Mouse (Mus musculus) kidney, embryonic 14.5 days (tissue): Measurements from ENCODE around the gene Trappc3. TPM values are rescaled to one million over a fixed set of nuclear protein-coding genes. Genes with fewer than 3 reads are reported as not detected.

Experiments used
- ATAC-seq: fragments of 200-750 bp; cut with Nextera tagmentation; 2 replicates; pipeline ENCODE4 v1.8.0; 2017; ENCODE audit warnings: moderate number of reproducible peaks, mild to moderate bottlenecking, moderate TSS enrichment, moderate library complexity; ENCODE audit not compliant: low FRiP score, low TSS enrichment
- H3K27ac ChIP-seq: fragments of 300-500 bp; sonication (generic); 2 replicates; pipeline ENCODE4 v1.5.1; 2014; ENCODE audit warnings: low read depth, mild to moderate bottlenecking, low read length, moderate library complexity, mixed read lengths
- H3K27me3 ChIP-seq: fragments of 300-500 bp; sonication (generic); 2 replicates; pipeline ENCODE4 v1.6.1; 2014; ENCODE audit warnings: mild to moderate bottlenecking, low read length; ENCODE audit not compliant: control insufficient read depth, insufficient read depth
- H3K36me3 ChIP-seq: fragments of 300-500 bp; sonication (generic); 2 replicates; pipeline ENCODE4 v1.6.1; 2014; ENCODE audit warnings: low read length, mixed read lengths; ENCODE audit not compliant: control insufficient read depth, insufficient read depth
- H3K4me1 ChIP-seq: fragments of 300-500 bp; sonication (generic); 2 replicates; pipeline ENCODE4 v1.6.1; 2014; ENCODE audit warnings: low read length, mixed read lengths; ENCODE audit not compliant: control insufficient read depth, insufficient read depth
- H3K4me2 ChIP-seq: fragments of 300-500 bp; sonication (generic); replicated peaks from 2 replicates; pipeline ENCODE4 v1.6.1; 2014; ENCODE audit warnings: low read depth, mild to moderate bottlenecking, low read length
- H3K4me3 ChIP-seq: fragments of 300-500 bp; sonication (generic); 2 replicates; pipeline ENCODE4 v1.5.1; 2014; ENCODE audit warnings: mild to moderate bottlenecking, low read length
- H3K9ac ChIP-seq: fragments of 300-500 bp; sonication (generic); 2 replicates; pipeline ENCODE4 v1.6.1; 2014; ENCODE audit warnings: low read depth, mild to moderate bottlenecking, low read length, moderate library complexity
- H3K9me3 ChIP-seq: fragments of 300-500 bp; sonication (generic); 2 replicates; pipeline ENCODE4 v1.6.1; 2016; ENCODE audit warnings: low read length; ENCODE audit not compliant: control insufficient read depth
- WGBS: fragments of 180-500 bp; shearing (Covaris S2); extraction: QIAGEN DNeasy Blood & Tissue Kit; methylation state at CpG from one replicate; pipeline ENCODE4 v1.1.7; 2014; 5-methylcytosine and 5-hydroxymethylcytosine counted together
- polyA plus RNA-seq: library from polyadenylated mRNA; unstranded; fragments of >200 nt; fragmentation: Nextera tagmentation; extraction: Ambion mirVana; gene quantifications from 2 replicates; pipeline ENCODE4 v1.2.1, GENCODE M21; 2014

Gene Trappc3
- polyA plus RNA-seq, 1 experiment from 2014 or later = 19.7 TPM

DNA sequence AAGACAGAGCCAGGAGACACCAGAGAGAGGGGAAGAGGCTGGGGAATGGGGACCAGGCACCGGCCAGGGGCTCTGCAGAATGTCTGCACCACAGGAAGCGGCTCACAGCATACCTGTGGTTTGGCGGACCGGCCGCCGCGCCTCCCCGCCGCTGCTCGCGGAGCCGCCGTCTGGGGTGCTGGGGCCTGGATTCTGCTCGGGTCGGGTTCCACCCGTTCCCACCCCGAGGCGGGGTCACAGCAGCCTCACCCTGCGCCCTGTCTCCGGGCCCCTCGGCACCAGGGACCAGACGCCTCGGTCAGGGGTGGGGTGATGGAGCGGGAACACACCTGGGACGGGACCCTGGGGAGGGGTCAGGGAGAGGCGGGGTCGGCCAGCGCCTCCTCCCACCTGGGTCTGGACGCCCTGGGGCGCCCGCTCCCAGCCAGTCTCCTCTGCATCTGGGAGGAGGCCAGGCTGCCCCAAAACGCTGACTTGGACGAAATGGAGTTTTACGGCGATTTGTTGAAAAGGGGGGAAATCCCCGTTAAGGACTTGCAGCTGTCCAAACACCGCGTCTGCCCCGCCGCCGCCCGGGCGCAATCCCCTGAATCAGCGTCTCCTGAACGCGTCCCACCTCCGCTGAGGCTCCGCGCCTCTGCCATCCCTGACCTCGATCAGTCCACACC, 38.9 kb downstream of the Trappc3 start:
- H3K4me1 ChIP-seq = peaks cover 30% of the 10 kb centered on the region
- no peaks in the 10 kb centered on the region for H3K36me3 ChIP-seq
- peaks cover 49% of the 10 kb centered on the region for H3K27me3 ChIP-seq
- H3K4me3 ChIP-seq = peak overlapping the region; percentile 40
- no peaks in the 10 kb centered on the region for H3K9me3 ChIP-seq
- ATAC-seq = no peak; the same call in 1 of the 2 replicates
- H3K27ac ChIP-seq = no peak overlapping the region
- peak overlapping the region; percentile 73 for H3K4me2 ChIP-seq
- peak overlapping the region; percentile 40 for H3K9ac ChIP-seq
- WGBS = under 1% methylated on average over 50 of the region's 50 CpGs

DNA sequence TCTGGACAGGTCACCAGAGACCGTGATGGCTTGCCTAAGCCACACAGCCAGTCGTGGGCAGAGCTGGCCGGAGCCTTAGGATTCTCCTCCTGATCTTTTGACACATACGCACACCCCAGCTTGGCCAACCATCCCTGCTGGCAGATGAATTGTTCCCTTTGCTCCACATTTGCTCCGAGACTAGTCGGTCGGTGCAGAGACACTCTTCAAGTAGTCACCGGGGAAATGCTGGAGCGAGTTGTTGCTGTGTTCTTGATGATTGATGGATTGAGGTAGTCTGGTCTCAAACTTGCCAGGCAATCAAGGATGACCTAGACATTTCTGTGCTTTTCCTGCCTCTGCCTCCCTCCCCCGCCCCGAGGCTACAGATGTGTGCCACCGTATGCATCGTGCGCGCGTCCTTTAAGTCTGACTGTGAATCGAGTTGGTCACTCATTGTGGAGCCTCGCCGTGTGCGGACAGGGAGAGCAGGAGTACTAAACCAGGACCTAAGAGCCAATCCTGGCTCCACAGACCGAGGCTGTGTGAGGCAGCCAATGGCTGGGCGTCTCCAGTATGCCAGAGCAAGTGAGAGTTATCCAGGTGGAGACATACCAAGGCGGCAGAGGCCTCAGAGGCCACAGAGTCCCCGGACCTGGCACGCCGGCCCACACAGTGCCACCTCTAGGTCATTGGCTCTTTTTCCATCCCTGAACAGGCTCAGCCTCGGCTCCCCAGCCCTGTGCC, 39.6 kb downstream of the Trappc3 start:
- whole genome bisulfite sequencing = 5% methylated on average over 27 of the region's 27 CpGs
- ATAC-seq = no peak; the same call in 1 of the 2 replicates
- H3K27ac ChIP-seq = no peak overlapping the region

DNA sequence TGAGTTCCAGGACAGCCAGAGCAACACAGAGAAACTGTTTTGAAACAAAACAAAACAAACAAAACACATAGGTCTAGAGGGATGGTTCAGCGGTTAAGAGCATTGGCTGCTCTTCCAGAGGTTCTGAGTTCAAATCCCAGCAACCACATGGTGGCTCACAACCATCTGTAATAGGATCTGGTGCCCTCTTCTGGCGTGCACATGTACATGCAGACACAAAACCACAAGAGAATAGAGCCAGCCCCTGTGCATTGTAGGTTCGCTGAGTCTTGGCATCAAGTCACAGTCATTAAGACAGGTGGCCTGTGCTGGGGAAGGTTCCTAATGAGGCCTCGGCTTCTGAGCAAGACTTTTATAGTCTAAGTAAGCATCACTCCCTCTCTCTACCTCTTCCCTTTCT, 41.8 kb downstream of the Trappc3 start:
- WGBS = 53% methylated on average over 4 of the region's 4 CpGs
- H3K27me3 ChIP-seq = peaks cover 31% of the 10 kb centered on the region
- H3K4me3 ChIP-seq = no peak overlapping the region
- H3K9me3 ChIP-seq = no peaks in the 10 kb centered on the region
- H3K27ac ChIP-seq = no peak overlapping the region
- no peak overlapping the region for H3K4me2 ChIP-seq
- H3K4me1 ChIP-seq = peaks cover 21% of the 10 kb centered on the region
- ATAC-seq = no peak
- H3K36me3 ChIP-seq = no peaks in the 10 kb centered on the region
- no peak overlapping the region for H3K9ac ChIP-seq

More for the DNA sequence above, 39.6 kb downstream of the Trappc3 start:
- H3K36me3 ChIP-seq = no peaks in the 10 kb centered on the region
- peaks cover 49% of the 10 kb centered on the region for H3K27me3 ChIP-seq
- H3K9ac ChIP-seq = peak overlapping the region; percentile 40
- H3K4me3 ChIP-seq = peak overlapping the region; percentile 40
- peaks cover 28% of the 10 kb centered on the region for H3K4me1 ChIP-seq
- H3K9me3 ChIP-seq = no peaks in the 10 kb centered on the region
- H3K4me2 ChIP-seq = peak overlapping the region; percentile 73

DNA sequence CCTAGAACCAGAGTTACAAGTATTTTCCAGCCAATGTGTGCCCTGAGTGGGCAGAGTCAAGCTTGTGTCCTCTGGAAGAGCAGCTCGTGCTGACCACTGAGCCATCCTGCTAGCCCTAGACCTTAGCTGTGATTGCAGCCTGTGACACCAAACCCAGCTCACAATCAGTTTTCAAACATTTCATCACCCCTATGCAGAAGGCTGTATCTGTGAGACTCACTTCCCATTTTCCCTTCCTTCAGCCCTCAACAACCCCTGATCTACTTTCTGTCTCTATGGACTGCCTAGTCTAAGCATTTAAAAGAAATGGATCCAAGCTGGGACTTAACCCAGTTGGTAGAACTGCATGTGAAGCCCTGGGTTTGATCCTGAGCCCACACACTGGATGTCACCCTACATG, 43.3 kb downstream of the Trappc3 start:
- no peak overlapping the region for H3K4me2 ChIP-seq
- WGBS = 96% methylated on average over 1 of the region's 1 CpGs

DNA sequence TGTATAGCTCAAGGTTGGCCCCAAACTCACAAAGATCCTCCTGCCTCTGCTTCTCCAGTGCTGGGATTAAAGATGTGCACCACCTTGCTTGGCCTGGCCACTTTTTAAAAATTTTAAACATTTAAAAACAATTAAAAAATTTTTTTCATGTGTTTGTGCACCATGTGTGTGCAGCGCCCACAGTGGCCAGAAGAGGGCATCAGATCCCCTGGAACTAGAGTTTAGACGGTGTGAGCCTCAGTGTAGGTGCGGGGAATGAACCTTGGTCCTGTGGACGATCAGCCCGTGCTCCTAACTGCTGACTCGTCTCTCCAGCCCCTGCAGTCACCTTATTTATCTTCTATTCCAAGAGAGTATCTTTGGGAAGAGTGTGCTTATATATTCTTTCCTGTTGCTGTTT, 43.9 kb downstream of the Trappc3 start:
- H3K9me3 ChIP-seq = no peaks in the 10 kb centered on the region
- H3K9ac ChIP-seq = no peak overlapping the region
- no peak for ATAC-seq
- no peak overlapping the region for H3K4me3 ChIP-seq
- peaks cover 16% of the 10 kb centered on the region for H3K4me1 ChIP-seq
- peaks cover 17% of the 10 kb centered on the region for H3K27me3 ChIP-seq
- H3K27ac ChIP-seq = no peak overlapping the region
- 89% methylated on average over 6 of the region's 6 CpGs for WGBS
- H3K4me2 ChIP-seq = no peak overlapping the region
- no peaks in the 10 kb centered on the region for H3K36me3 ChIP-seq

More for the DNA sequence above, 43.3 kb downstream of the Trappc3 start:
- Histone ChIP-seq H3K36me3 (no peaks in the 10 kb centered on the region), H3K4me3 (no peak overlapping the region), H3K27ac (no peak overlapping the region), H3K9ac (no peak overlapping the region), H3K4me1 (peaks cover 21% of the 10 kb centered on the region), H3K27me3 (peaks cover 23% of the 10 kb centered on the region), H3K9me3 (no peaks in the 10 kb centered on the region)
- ATAC-seq = no peak

DNA sequence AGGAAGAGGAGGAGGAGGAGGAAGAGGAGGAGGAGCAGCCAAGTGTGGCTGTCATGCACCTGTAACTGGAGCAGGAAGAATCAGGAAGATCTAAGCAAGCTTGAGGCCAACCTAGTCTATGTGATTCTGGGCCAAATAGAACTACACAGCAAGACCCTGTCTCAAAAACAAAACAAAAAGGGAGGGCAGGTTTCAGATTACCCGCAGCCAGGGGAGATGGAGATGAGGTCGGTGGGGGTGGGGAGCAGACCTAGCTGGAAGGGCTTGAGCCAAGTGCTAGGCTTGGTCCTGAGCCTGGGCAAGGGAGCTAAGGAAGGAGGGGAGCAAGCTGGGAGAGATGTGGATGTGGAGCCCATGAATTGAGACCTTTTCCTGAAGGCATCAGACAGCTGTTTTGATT, 44.7 kb downstream of the Trappc3 start:
- no peak for ATAC-seq
- Histone ChIP-seq H3K4me3 (no peak overlapping the region), H3K9me3 (no peaks in the 10 kb centered on the region), H3K4me1 (peaks cover 8% of the 10 kb centered on the region; the same call in 1 of the 2 replicates), H3K27me3 (peaks cover 9% of the 10 kb centered on the region), H3K27ac (no peak overlapping the region), H3K4me2 (no peak overlapping the region), H3K36me3 (no peaks in the 10 kb centered on the region), H3K9ac (no peak overlapping the region)
- 4% methylated on average over 2 of the region's 2 CpGs for WGBS

DNA sequence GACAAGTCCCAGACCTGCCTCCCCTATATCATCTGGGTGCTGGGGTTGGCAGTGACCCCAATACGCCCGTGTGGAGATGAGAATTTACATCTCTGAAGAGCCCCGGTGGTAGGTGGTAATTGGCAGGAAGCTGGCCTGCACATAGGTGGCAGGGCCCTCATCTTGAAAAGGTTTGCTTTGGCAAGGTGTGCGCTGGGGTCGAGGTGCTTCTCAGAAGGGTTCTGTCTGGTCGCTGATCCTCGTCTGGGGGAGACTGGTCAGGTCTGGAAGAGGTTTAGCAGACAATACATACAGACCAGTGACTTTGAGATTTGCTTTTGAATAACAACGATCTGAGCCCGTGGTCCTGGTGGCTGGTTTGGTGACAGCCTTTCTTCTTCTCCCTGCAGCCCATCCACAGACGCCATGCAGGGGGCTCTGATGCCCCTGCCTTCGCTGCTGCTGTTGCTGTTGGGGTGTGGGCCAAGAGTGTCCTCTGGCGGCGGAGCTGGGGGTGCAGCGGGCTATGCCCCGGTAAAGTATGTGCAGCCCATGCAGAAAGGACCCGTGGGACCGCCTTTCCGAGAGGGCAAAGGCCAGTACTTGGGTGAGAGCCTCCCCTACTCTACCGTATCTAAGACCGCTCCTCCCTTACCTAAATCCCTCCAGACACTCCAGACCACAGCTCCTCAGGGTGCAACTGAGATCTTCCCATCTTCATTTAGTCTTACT, 47.2 kb downstream of the Trappc3 start:
- 14% methylated on average over 20 of the region's 20 CpGs for WGBS
- H3K27me3 ChIP-seq = no peaks in the 10 kb centered on the region
- peak overlapping the region; percentile 31; the same call in 1 of the 2 replicates for H3K4me2 ChIP-seq
- no peak overlapping the region for H3K27ac ChIP-seq
- no peak overlapping the region for H3K9ac ChIP-seq
- ATAC-seq = peak; percentile 62
- 0 out of 2 replicates have a peak overlapping the region, but pooled peaks have one; percentile 8 for H3K4me3 ChIP-seq
- H3K4me1 ChIP-seq = peaks cover 5% of the 10 kb centered on the region; the same call in 1 of the 2 replicates
- no peaks in the 10 kb centered on the region for H3K36me3 ChIP-seq
- no peaks in the 10 kb centered on the region for H3K9me3 ChIP-seq

DNA sequence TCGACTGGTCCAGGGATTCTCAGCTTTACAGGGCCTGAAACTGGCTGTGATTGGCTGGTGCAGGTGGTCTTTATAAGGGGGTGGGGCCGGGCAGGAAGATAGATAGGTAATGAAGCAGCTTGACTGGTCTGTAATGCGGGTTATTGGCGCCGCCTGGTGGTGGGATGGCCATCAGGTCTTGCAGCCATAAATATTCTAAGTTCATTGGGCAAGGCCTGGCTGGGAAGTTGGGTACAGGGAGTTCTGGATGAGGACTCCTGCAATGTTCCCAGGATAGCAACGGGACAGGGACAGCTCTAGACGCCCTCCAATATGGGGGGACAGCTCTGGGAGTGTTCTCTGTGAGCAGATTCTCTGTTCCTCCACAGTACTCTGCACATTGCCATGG, 47.8 kb downstream of the Trappc3 start:
- peaks cover 7% of the 10 kb centered on the region; the same call in 1 of the 2 replicates for H3K4me1 ChIP-seq
- 3% methylated on average over 7 of the region's 7 CpGs for WGBS
- no peak overlapping the region for H3K27ac ChIP-seq
- H3K27me3 ChIP-seq = no peaks in the 10 kb centered on the region
- peak overlapping the region; percentile 31; the same call in 1 of the 2 replicates for H3K4me2 ChIP-seq
- ATAC-seq = peak; percentile 77; the same call in 1 of the 2 replicates
- H3K36me3 ChIP-seq = no peaks in the 10 kb centered on the region
- H3K9ac ChIP-seq = no peak overlapping the region
- H3K9me3 ChIP-seq = no peaks in the 10 kb centered on the region
- 0 out of 2 replicates have a peak overlapping the region, but pooled peaks have one; percentile 8 for H3K4me3 ChIP-seq
